Mouse (Mus musculus) lung, postnatal 0 days (tissue): ENCODE results near the gene Olfr554.

Experiments used
- CTCF ChIP-seq: IDR thresholded peaks from 2 replicates; pipeline ENCODE4 v1.5.1; 2016; ENCODE audit warnings: antibody characterized with exemption, mild to moderate bottlenecking
- EP300 ChIP-seq: IDR thresholded peaks from 2 replicates; pipeline ENCODE4 v1.6.1; 2016; ENCODE audit warnings: antibody characterized with exemption, mild to moderate bottlenecking, control low read depth

GRCm38 (mm10) chr7:102591786-102592185, 46.4 kb upstream of the Olfr554 start, which contains the start of gene Olfr551:
- TF ChIP-seq CTCF, result no peak
- no peak for TF ChIP-seq EP300
